Mouse (Mus musculus) cerebellum, postnatal 14 days (tissue): ENCODE measurements around the gene Arid5a.
A peak's percentile ranks its signal among the peaks of the same experiment; 100 is the strongest.

ENCODE experiments used
- DNase-seq, 2 experiments: peaks; one replicate each; pipeline ENCODE4 v3.0.0; 2021; ENCODE audit warnings: mixed read lengths in 2 of 2

Arid5a gene

GRCm38 (mm10) chr1:36307495-36308280 is at the start of gene Arid5a:
Gene Arid5a, plus strand, starts transcription at chr1:36307733.
- DNase-seq: peak; percentile 90 to 91

- no peak for DNase-seq
Observed at GRCm38 (mm10) chr1:36258631-36259030, 48.9 kb upstream of the Arid5a start.

- no peak for DNase-seq
Observed at GRCm38 (mm10) chr1:36259281-36259680, 48.3 kb upstream of the Arid5a start.

GRCm38 (mm10) chr1:36260418-36260817 is 47.1 kb upstream of the Arid5a start:
- DNase-seq: no peak

- no peak for DNase-seq
Observed at GRCm38 (mm10) chr1:36261708-36262504, 45.6 kb upstream of the Arid5a start.

- DNase-seq: no peak
Observed at GRCm38 (mm10) chr1:36263833-36264488, 43.6 kb upstream of the Arid5a start.

GRCm38 (mm10) chr1:36266293-36266692 is 41.2 kb upstream of the Arid5a start:
- DNase-seq: peak; percentile 85 to 91

GRCm38 (mm10) chr1:36267595-36267994 is 39.9 kb upstream of the Arid5a start:
- DNase-seq: no peak

GRCm38 (mm10) chr1:36269121-36269795 is 38.3 kb upstream of the Arid5a start:
- DNase-seq: no peak

GRCm38 (mm10) chr1:36270666-36271065 is 36.9 kb upstream of the Arid5a start:
- DNase-seq: no peak

GRCm38 (mm10) chr1:36271516-36272230 is 35.9 kb upstream of the Arid5a start:
- no peak for DNase-seq

- DNase-seq: no peak
Observed at GRCm38 (mm10) chr1:36272546-36272945, 35.0 kb upstream of the Arid5a start.

- no peak for DNase-seq
Observed at GRCm38 (mm10) chr1:36273288-36273687, 34.2 kb upstream of the Arid5a start.

GRCm38 (mm10) chr1:36274455-36274854 is 33.1 kb upstream of the Arid5a start, which contains the start of gene Neurl3:
Gene Neurl3, minus strand, starts transcription at chr1:36274679.
- DNase-seq: no peak

- no peak for DNase-seq
Observed at GRCm38 (mm10) chr1:36275635-36276389, 31.7 kb upstream of the Arid5a start.

- DNase-seq: peak; percentile 87 to 92
Observed at GRCm38 (mm10) chr1:36277267-36278060, 30.1 kb upstream of the Arid5a start.

GRCm38 (mm10) chr1:36279202-36279601 is 28.3 kb upstream of the Arid5a start:
- peak; percentile 91 to 94 for DNase-seq

GRCm38 (mm10) chr1:36280938-36281337 is 26.6 kb upstream of the Arid5a start:
- no peak for DNase-seq

- no peak for DNase-seq
Observed at GRCm38 (mm10) chr1:36281849-36282248, 25.7 kb upstream of the Arid5a start.

GRCm38 (mm10) chr1:36293470-36293869 is 14.1 kb upstream of the Arid5a start:
- DNase-seq: no peak
